17 mouse cellular contexts compared by ENCODE assay signal in genomic region chr5:112167790-112168189, GRCm38 (mm10).
"Had no signal": no experiment of that assay in that cellular context is flagged by ENCODE, and none has a peak within 500 bp of the region (broad histone marks: within the 10 kb centered on the region; RNA-seq: fewer than 3 reads in every experiment).

No protein-coding gene starts in this region.

- H3K36me3 ChIP-seq: midbrain, embryonic 10.5 days; midbrain, embryonic 12.5 days; neural tube, embryonic 13.5 days; neural tube, embryonic 15.5 days; stomach, embryonic 15.5 days had no signal

- H3K4me1 ChIP-seq: stomach, embryonic 15.5 days had no signal

- H3K9me3 ChIP-seq: midbrain, embryonic 10.5 days; midbrain, embryonic 12.5 days; neural tube, embryonic 13.5 days; neural tube, embryonic 15.5 days; stomach, embryonic 15.5 days had no signal

- H3K4me3 ChIP-seq: midbrain, embryonic 10.5 days; midbrain, embryonic 12.5 days; myocyte; neural tube, embryonic 13.5 days; neural tube, embryonic 15.5 days; stomach, embryonic 15.5 days had no signal

- ATAC-seq: midbrain, embryonic 16.5 days had no signal

- DNase-seq: lung, adult 18-20 months; lung, embryonic 14.5 days; lung, postnatal 10 days; lung, postnatal 4 days; midbrain, embryonic 14.5 days; right cerebral cortex, postnatal 14 days; thymus, adult 2 months; thymus, postnatal 25 days; thymus, postnatal 4 days had no signal

- H3K9ac ChIP-seq: lung, embryonic 14.5 days; midbrain, embryonic 12.5 days; neural tube, embryonic 13.5 days; neural tube, embryonic 15.5 days; stomach, embryonic 15.5 days had no signal

- H3K27me3 ChIP-seq: neural tube, embryonic 13.5 days; neural tube, embryonic 15.5 days; stomach, embryonic 15.5 days had no signal

- H3K4me2 ChIP-seq: lung, embryonic 14.5 days; midbrain, embryonic 12.5 days; neural tube, embryonic 13.5 days; neural tube, embryonic 15.5 days; stomach, embryonic 15.5 days had no signal

- H3K27ac ChIP-seq: neural tube, embryonic 13.5 days; neural tube, embryonic 15.5 days; stomach, embryonic 15.5 days; stomach, postnatal 0 days had no signal
